Mouse (Mus musculus) embryonic fibroblast, embryonic 13.5 days (primary cell): ENCODE data around the gene Lmo7.

Experiments
- CTCF ChIP-seq: IDR thresholded peaks from 2 replicates; pipeline ENCODE4 v1.5.1; 2011; ENCODE audit warnings: mild to moderate bottlenecking, control low read depth, low read length, moderate library complexity, borderline replicate concordance; ENCODE audit not compliant: insufficient read depth
- POLR2A ChIP-seq: IDR thresholded peaks from 2 replicates; pipeline ENCODE4 v1.6.1; 2011; ENCODE audit warnings: low read depth, mild to moderate bottlenecking, control low read depth, low read length, moderate library complexity

- TF ChIP-seq CTCF, result no peak
- TF ChIP-seq POLR2A, result no peak
Observed at GRCm38 (mm10) chr14:101687696-101688095, 42.1 kb upstream of the Lmo7 start.
